Mouse (Mus musculus) midbrain, embryonic 15.5 days (tissue): Measurements from ENCODE around the gene Svs2. TPM values are rescaled to one million over a fixed set of nuclear protein-coding genes. Genes with fewer than 3 reads are reported as not detected.
"Not testable (repeated sequence)": the region's sequence is repeated elsewhere in the genome, so short reads cannot be mapped to it uniquely, and the experiment has no call there.

Experiments used
- ATAC-seq: fragments of 200-750 bp; cut with Nextera tagmentation; replicated peaks from 2 replicates; pipeline ENCODE4 v1.8.0; 2017; ENCODE audit warnings: moderate TSS enrichment
- H3K27ac ChIP-seq: fragments of 300-500 bp; sonication (generic); 2 replicates; pipeline ENCODE4 v1.5.1; 2015; ENCODE audit warnings: mild to moderate bottlenecking, inconsistent platforms
- H3K27me3 ChIP-seq: fragments of 300-500 bp; sonication (generic); replicated peaks from 2 replicates; pipeline ENCODE4 v1.6.1; 2015; ENCODE audit warnings: inconsistent platforms
- H3K36me3 ChIP-seq: fragments of 300-500 bp; sonication (generic); replicated peaks from 2 replicates; pipeline ENCODE4 v1.6.1; 2015; ENCODE audit warnings: inconsistent platforms
- H3K4me1 ChIP-seq: fragments of 300-500 bp; sonication (generic); 2 replicates; pipeline ENCODE4 v1.6.1; 2015; ENCODE audit warnings: inconsistent platforms
- H3K4me2 ChIP-seq: fragments of 300-500 bp; sonication (generic); 2 replicates; pipeline ENCODE4 v1.6.1; 2015; ENCODE audit warnings: inconsistent platforms, mild to moderate bottlenecking, moderate library complexity
- H3K4me3 ChIP-seq: fragments of 300-500 bp; sonication (generic); 2 replicates; pipeline ENCODE4 v1.5.1; 2015; ENCODE audit warnings: mild to moderate bottlenecking, inconsistent platforms
- H3K9ac ChIP-seq: fragments of 300-500 bp; sonication (generic); 2 replicates; pipeline ENCODE4 v1.6.1; 2015; ENCODE audit warnings: mild to moderate bottlenecking, inconsistent platforms
- H3K9me3 ChIP-seq: fragments of 300-500 bp; sonication (generic); 2 replicates; pipeline ENCODE4 v1.6.1; 2016; ENCODE audit warnings: inconsistent platforms
- WGBS: fragments of 180-500 bp; shearing (Covaris S2); methylation state at CpG from one replicate; pipeline ENCODE4 v1.1.7; 2015; ENCODE audit warnings: mixed read lengths; 5-methylcytosine and 5-hydroxymethylcytosine counted together
- polyA plus RNA-seq: library from polyadenylated mRNA; unstranded; fragments of >200 nt; fragmentation: Nextera tagmentation; extraction: Ambion mirVana; gene quantifications from 2 replicates; pipeline ENCODE4 v1.2.1, GENCODE M21; 2015

Svs2 gene
- not detected in 2 replicates for polyA plus RNA-seq

DNA sequence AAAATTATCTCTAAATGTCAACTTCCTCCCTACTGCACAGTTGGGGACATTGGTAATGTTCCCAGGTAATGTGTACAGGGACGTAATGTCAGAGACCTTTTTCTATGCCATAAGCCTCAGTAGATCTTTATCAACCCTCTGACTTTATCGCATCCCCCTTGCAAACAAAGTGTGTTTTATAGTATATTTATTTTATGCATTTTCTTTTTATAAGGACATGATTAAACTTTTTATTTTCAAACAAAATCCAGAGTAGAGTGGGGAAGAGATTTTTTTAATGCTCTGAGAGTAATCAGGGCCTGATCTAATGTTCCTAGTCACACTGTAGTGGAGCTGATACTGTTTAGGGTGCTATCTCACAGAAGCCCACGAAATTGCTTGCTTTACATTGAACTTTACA, at the start of gene Svs2:
Svs2 (minus strand) TSS at position 101 of the 400 bp plus-strand sequence.
- 90% methylated on average over 3 of the region's 3 CpGs for WGBS
- Histone ChIP-seq H3K4me3 (no peak within 1 kb of the TSS), H3K4me2 (no peak within 1 kb of the TSS), H3K36me3 (no peaks in the 10 kb centered on the region), H3K9me3 (no peaks in the 10 kb centered on the region), H3K27me3 (no peaks in the 10 kb centered on the region), H3K9ac (no peak within 1 kb of the TSS), H3K4me1 (no peaks in the 10 kb centered on the region), H3K27ac (no peak within 1 kb of the TSS)
- ATAC-seq = no peak

DNA sequence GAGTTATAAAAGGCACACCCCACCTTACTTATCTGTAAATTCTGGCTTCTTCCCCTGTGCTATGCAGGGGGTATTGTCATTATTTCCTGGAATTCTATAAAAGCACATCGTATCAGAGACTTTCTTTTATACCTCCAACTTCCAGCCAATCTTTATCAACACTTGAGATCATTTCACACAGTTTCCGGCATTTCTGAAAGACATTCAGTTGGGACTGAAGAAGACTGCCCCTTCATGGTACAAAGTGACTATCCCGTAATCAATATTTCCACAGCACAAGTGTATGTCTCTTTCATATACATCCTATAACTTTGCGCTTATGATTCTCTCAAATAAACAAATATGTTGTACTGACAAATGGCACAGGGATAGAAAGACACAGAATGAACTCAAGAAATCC, 40.1 kb upstream of the Svs2 start, which contains the start of gene Svs4:
Svs4 (minus strand) TSS at position 101 of the 400 bp plus-strand sequence.
- H3K9me3 ChIP-seq = no peaks in the 10 kb centered on the region
- H3K4me3 ChIP-seq = no peak within 1 kb of the TSS
- no peaks in the 10 kb centered on the region for H3K4me1 ChIP-seq
- no peak for ATAC-seq
- H3K27me3 ChIP-seq = no peaks in the 10 kb centered on the region
- no peak within 1 kb of the TSS for H3K4me2 ChIP-seq
- H3K27ac ChIP-seq = no peak within 1 kb of the TSS
- WGBS = 92% methylated on average over 4 of the region's 4 CpGs
- H3K36me3 ChIP-seq = no peaks in the 10 kb centered on the region
- H3K9ac ChIP-seq = no peak within 1 kb of the TSS

DNA sequence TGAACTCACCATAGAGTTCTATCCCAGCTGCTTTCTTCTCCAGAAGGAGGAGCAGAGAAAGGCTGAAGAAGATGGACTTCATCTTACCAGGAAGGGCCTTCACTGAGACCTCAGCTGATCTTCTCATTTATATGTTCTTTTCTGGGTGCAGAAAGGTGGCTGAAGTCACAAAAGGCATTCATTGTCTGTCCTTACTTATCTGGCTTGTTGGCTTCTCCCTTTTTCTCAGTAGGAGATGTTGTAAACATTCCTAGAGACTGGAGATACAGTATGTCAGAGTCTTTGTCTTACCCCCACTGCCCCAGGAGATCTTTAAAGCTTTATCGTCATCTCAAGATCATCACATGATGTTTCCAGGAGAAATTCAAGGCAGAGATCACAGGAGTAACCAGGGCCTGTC, 18.3 kb upstream of the Svs2 start, which contains the start of gene Svs3b:
Svs3b (minus strand) TSS at position 101 of the 400 bp plus-strand sequence.
- 89% methylated on average over 1 of the region's 1 CpGs for WGBS
- H3K4me1 ChIP-seq, H3K4me2 ChIP-seq, H3K27ac ChIP-seq, H3K9ac ChIP-seq, ATAC-seq, H3K4me3 ChIP-seq, H3K27me3 ChIP-seq, H3K36me3 ChIP-seq, H3K9me3 ChIP-seq: not testable (repeated sequence)

DNA sequence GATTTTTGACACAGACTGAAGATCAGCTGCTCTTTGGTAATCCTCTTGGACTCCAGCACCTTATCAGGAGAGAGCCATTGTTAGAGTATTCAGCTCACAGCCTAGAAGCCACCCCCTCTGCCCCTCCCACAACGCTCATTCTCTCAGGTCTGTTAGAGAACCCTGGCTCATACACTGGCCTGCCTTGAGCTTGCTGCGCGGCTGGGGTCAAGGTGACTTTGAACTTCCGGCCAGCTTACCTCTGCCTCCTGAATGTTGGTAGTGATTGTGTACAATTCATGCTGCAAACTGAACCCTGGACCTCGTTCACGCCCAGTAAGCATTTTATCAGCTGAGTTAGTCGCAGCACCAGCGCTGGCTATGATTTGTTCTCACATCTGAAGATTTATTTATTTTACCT, 5.6 kb downstream of the Svs2 start:
- H3K4me2 ChIP-seq = no peak overlapping the region
- 93% methylated on average over 8 of the region's 8 CpGs for WGBS
- no peaks in the 10 kb centered on the region for H3K4me1 ChIP-seq
- H3K36me3 ChIP-seq = no peaks in the 10 kb centered on the region
- H3K9ac ChIP-seq = no peak overlapping the region
- H3K9me3 ChIP-seq = no peaks in the 10 kb centered on the region
- ATAC-seq = no peak
- no peaks in the 10 kb centered on the region for H3K27me3 ChIP-seq
- H3K27ac ChIP-seq = no peak overlapping the region
- no peak overlapping the region for H3K4me3 ChIP-seq

DNA sequence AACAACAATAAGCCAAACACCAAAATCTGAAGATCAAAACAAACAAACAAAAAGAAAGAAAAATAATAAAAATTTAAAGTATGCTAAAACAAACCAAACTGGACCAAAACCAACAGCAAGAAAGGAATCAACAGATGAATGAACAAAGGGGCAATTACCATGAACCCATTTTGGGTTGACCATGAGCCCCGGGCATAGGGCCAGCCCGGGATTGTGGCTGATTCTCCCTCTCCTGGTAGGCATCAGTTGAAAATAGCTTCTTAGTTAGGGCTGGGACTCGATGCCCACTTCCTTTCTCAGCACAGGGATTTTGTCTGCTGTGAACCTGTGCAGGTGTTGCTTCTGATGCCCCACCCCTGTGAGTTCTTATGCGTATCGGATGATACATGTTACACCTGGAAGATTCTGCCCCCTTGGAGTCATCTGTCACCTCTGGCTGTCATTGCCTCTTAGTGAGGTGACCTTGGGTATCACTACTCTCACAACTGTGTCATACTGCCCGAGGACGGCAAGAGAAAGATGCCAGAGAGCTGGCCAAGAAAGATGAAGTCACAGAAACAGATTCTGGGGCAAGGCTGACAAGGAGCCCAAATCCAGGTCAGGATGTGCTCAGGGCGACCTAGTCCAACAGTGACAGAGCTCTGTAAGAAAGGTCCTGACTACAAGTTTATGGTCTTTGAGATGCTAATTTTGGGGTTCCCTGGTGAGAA, 9.8 kb downstream of the Svs2 start:
- H3K27me3 ChIP-seq = no peaks in the 10 kb centered on the region
- no peak overlapping the region for H3K4me2 ChIP-seq
- H3K4me3 ChIP-seq = no peak overlapping the region
- no peak overlapping the region for H3K9ac ChIP-seq
- no peaks in the 10 kb centered on the region for H3K4me1 ChIP-seq
- no peak for ATAC-seq
- no peaks in the 10 kb centered on the region for H3K36me3 ChIP-seq
- no peak overlapping the region for H3K27ac ChIP-seq
- 87% methylated on average over 8 of the region's 8 CpGs for whole genome bisulfite sequencing
- H3K9me3 ChIP-seq = no peaks in the 10 kb centered on the region

DNA sequence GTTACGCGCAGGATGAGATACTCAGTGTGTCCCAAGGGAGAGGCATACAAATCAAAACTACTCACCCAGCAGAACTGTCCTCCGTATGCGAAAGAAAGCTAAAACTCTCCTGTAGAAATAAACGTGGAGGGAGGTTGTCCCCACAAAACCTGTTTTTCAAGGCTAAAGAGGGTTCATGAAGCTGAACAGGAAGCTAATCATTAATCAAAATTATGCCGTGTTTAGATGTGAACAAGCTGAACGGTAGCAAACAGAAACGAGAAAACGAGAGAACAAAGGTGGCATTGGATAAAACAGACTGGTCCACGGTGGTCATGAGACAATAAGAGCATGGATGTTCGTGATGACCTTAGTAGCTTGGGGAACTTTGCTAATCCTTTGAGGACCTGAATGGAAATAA, 16.7 kb downstream of the Svs2 start, which contains the start of gene Wfdc15b:
Wfdc15b (minus strand) TSS at position 139 of the 400 bp plus-strand sequence.
- Histone ChIP-seq H3K9me3 (no peaks in the 10 kb centered on the region), H3K4me1 (no peaks in the 10 kb centered on the region), H3K36me3 (no peaks in the 10 kb centered on the region), H3K9ac (no peak within 1 kb of the TSS), H3K27me3 (no peaks in the 10 kb centered on the region), H3K27ac (no peak within 1 kb of the TSS), H3K4me2 (no peak within 1 kb of the TSS), H3K4me3 (no peak within 1 kb of the TSS)
- no peak for ATAC-seq
- 81% methylated on average over 11 of the region's 11 CpGs for WGBS

DNA sequence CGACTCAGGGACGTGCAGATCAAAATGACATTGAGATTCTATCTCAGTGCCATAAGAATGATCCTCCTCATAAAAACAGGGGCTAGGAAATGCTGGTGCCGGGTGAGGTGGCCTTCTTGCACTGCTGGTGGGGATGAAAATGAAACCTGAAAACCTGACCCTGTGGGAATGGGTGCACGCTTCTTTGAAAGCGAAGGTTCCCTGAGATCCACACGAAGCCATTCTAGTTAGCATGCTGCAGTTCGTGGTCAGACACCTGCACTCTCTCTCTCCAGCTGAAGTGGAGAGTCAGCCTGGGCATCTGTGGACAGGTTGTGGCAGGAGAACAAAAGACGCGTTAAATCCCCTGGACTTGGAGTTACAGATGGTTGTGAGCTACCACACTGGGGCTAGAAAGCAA, 19.0 kb downstream of the Svs2 start:
- H3K9ac ChIP-seq = no peak overlapping the region
- no peak overlapping the region for H3K27ac ChIP-seq
- H3K4me1 ChIP-seq = no peaks in the 10 kb centered on the region
- no peaks in the 10 kb centered on the region for H3K36me3 ChIP-seq
- WGBS = 83% methylated on average over 9 of the region's 9 CpGs
- H3K9me3 ChIP-seq = no peaks in the 10 kb centered on the region
- no peak for ATAC-seq
- H3K4me2 ChIP-seq = no peak overlapping the region
- no peaks in the 10 kb centered on the region for H3K27me3 ChIP-seq
- no peak overlapping the region for H3K4me3 ChIP-seq

DNA sequence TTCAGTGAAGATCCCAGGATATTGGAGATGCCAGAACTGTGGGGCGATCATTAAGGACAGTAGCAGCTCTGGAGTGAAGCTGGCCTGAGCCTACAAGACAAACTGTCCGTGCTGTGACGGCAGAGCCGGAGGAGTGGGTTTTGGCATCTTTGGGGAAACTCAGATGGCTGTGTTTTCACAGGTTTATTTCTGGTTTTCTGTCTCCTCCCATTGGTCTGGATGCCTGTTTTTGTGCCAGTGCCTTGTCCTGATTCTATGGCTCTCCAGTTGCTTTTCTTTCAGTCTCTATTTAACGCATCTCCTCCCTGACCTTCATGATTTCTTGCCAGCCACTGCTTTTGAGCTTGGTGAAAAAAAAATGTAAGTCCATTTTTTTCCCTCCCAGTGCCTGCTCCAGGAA, 25.6 kb downstream of the Svs2 start:
- H3K4me3 ChIP-seq = no peak overlapping the region
- no peak for ATAC-seq
- no peaks in the 10 kb centered on the region for H3K9me3 ChIP-seq
- no peaks in the 10 kb centered on the region for H3K4me1 ChIP-seq
- 85% methylated on average over 5 of the region's 5 CpGs for WGBS
- H3K9ac ChIP-seq = no peak overlapping the region
- H3K4me2 ChIP-seq = no peak overlapping the region
- no peak overlapping the region for H3K27ac ChIP-seq
- no peaks in the 10 kb centered on the region for H3K36me3 ChIP-seq
- H3K27me3 ChIP-seq = no peaks in the 10 kb centered on the region

DNA sequence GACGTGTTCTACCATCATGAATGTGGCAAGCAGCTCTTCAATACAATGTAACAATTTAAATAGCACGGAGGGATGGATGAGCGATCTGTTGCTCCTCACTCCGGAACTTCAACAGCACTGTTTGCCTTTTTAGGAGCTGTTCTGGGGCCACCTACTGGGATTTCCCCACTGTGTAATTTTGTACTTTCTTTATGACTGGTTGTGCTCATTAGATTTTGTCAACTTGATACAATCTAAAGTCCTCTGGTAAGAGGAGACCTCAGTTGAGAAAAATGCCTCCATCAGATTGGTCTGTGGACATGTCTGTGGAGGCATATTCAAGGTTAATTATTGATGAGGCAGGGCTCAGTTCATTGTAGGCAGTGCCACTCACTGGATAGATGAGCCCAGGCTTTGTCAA, 27.4 kb downstream of the Svs2 start:
- Histone ChIP-seq H3K9ac (no peak overlapping the region), H3K27ac (no peak overlapping the region), H3K9me3 (no peaks in the 10 kb centered on the region), H3K4me2 (no peak overlapping the region), H3K4me3 (no peak overlapping the region), H3K4me1 (no peaks in the 10 kb centered on the region), H3K36me3 (no peaks in the 10 kb centered on the region), H3K27me3 (no peaks in the 10 kb centered on the region)
- no peak for ATAC-seq
- WGBS = 82% methylated on average over 4 of the region's 4 CpGs

DNA sequence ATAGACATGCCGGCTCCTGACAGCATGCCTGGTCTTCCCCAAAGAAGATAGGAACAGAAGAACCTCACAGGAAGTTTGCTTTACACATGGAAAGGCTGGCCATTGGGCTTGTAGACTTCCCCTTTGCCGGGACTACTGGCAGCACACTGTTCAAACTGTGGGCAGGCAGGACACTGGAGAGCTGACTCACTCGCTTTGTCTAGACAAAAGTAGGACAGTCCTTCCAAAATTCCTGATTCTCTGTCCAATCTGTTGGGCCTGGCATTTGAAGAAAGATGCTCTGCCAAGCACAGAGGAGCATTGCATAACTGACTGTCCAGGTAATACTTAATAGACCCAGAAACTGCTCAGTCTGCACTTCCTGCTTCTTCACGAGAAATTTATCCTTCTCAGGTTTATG, 31.6 kb downstream of the Svs2 start:
- Histone ChIP-seq H3K9me3 (no peaks in the 10 kb centered on the region), H3K4me3 (no peak overlapping the region), H3K36me3 (no peaks in the 10 kb centered on the region), H3K4me2 (no peak overlapping the region), H3K27ac (no peak overlapping the region), H3K9ac (no peak overlapping the region), H3K4me1 (no peaks in the 10 kb centered on the region), H3K27me3 (no peaks in the 10 kb centered on the region)
- no peak for ATAC-seq
- WGBS = 88% methylated on average over 4 of the region's 4 CpGs

DNA sequence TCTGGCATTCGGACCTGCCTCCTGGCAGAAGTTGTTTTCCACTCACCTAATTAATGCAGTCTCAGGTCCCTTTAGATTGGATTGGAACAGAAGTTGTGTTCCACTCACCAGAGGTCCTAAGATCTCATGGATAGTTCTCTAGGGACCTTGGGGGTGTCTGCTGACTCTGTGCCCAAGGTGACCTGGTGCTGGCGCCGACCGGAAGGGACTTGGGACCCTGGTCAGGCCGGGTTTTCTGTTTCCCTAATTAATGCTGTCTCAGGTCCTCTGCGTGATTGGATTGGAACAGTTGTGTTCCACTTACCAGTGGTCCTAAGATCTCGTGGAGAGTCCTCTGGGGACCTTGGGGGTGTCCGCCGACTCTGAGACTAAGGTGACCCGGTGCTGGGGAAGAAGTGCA, 32.3 kb downstream of the Svs2 start:
- not testable (repeated sequence) for H3K4me3 ChIP-seq

DNA sequence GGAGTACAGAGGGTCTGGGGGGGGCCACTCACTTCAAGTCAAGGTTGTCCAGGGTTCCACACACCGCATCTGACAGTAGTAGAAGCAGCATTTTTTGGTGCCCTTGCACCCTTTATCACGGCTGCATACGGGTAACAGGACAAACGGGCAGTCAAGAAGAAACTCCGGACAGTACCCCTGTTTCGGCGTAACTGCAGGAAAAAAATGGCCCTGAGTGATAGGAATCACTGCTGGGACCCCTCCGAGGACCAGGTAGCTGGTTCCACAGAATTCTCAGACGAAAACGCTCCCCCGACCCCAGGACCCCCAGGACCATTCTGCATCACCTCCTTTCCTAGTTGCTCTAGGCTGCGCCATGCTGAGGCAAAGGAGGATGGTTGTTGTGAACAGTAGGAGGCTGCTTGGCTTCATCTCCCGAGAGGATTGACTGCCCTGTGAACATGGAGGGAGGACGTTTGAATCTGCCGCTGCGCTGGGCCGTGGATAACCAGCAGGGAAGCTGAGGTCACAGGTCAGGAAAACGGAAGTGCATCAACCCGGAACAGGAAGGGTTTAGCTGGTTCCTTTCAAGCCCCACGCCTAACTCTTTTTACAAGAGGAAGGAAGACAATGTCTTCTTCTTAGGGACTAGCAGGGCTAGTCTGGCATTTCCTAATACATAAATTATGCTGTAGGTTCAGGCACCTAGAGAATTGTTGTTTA, 38.5 kb downstream of the Svs2 start, which contains the start of gene Wfdc15a:
Wfdc15a (minus strand) TSS at position 505 of the 702 bp plus-strand sequence.
- Histone ChIP-seq H3K4me3 (no peak within 1 kb of the TSS), H3K36me3 (no peaks in the 10 kb centered on the region), H3K27ac (no peak within 1 kb of the TSS), H3K4me2 (no peak within 1 kb of the TSS), H3K27me3 (no peaks in the 10 kb centered on the region), H3K9ac (no peak within 1 kb of the TSS), H3K4me1 (no peaks in the 10 kb centered on the region), H3K9me3 (no peaks in the 10 kb centered on the region)
- whole genome bisulfite sequencing = 74% methylated on average over 20 of the region's 20 CpGs
- ATAC-seq = no peak

More for the DNA sequence above, 32.3 kb downstream of the Svs2 start:
- H3K27ac ChIP-seq, H3K36me3 ChIP-seq, ATAC-seq, H3K9me3 ChIP-seq, H3K4me1 ChIP-seq, H3K27me3 ChIP-seq, H3K9ac ChIP-seq, H3K4me2 ChIP-seq: not testable (repeated sequence)
- 94% methylated on average over 10 of the region's 10 CpGs for WGBS

DNA sequence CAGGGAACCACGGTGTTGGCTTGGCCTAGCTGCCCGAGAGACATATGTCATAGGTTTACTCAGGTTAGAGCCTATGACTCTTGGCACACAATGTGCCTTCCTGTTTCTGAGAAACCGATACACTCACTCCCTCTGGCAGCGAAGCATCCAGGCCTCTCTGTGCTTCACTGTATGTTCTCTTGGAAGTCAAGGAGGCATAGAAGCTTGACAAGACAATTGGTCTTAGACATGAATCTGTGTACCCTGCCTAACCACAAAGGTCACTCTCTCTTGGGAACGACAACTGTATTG, 41.6 kb downstream of the Svs2 start:
- H3K4me1 ChIP-seq = no peaks in the 10 kb centered on the region
- no peak for ATAC-seq
- H3K9ac ChIP-seq = no peak overlapping the region
- H3K27ac ChIP-seq = no peak overlapping the region
- no peak overlapping the region for H3K4me3 ChIP-seq
- no peaks in the 10 kb centered on the region for H3K27me3 ChIP-seq
- H3K36me3 ChIP-seq = no peaks in the 10 kb centered on the region
- 91% methylated on average over 5 of the region's 5 CpGs for WGBS
- no peaks in the 10 kb centered on the region for H3K9me3 ChIP-seq
- no peak overlapping the region for H3K4me2 ChIP-seq
